Mouse (Mus musculus): ENCODE measurements at regions not wholly inside any gene's neighbourhood (a gene's known extent, or its start where the extent isn't known, plus 50 kb on each side); places are given as distances from the start of the nearest gene placed in this dataset.

GRCm38 (mm10) chr15:51627463-51627862 is 2257.2 kb upstream of the Gm7489 start:
- no peak for TF ChIP-seq POLR2A (IDR thresholded peaks at IDR 0.05; ENCODE audit: control insufficient read depth, extremely low read depth, insufficient read depth, low read length, poor library complexity)
- no peak for TF ChIP-seq CTCF (IDR thresholded peaks at IDR 0.05; ENCODE audit: borderline replicate concordance, control insufficient read depth, extremely low read depth, insufficient read depth, low read length, poor library complexity)

All from thymus, adult 2 months (tissue).